In the genomic region with DNA sequence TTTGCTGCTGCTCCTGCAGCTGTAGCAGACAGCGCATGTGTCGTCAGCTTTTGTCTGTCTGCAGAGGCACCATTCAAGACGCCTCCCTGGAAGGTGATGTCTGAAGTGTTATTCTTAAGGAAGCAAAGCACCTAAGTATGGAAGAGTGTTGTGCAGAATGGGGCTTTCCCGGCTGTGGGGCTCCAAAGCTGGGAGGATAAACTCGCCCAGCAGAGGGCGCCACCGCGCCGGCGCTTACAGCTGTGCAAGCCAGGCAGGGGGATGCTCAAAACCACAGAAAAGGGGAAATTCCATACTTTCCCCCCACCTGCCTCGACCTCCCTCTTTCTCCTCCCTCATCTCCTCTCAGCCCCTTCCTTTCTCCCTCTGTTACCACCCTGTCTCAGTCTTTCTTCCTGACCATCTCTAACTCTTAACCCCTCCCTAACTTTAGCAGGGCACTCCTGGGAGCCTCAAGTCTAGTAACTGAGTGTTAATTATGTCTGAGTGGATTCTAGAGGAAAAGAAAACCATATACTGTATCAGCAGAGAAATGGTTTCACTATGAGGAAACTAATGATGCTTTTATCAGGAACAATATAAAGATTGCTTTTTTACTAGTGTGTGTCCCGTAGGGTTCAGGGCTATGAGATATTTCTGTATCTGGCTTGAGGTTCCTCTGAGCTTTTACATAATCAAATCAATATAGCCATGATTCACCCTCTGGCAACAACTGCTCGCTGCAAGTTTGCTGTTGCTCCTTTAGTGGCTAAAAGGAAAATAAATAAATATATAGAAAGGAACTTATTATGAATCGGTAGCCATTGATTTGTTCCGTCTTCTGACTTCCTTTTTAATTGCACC, we compare ENCODE assay signal across 9 mouse cellular contexts.
DNase-seq lines count a peak whose midpoint lies in the region; ATAC-seq and TF ChIP-seq lines count a peak whose summit lies in the region.
"Had no signal": no experiment of that assay in that cellular context is flagged by ENCODE, and none has a peak within 500 bp of the region (broad histone marks: within the 10 kb centered on the region; RNA-seq: fewer than 3 reads in every experiment).

No protein-coding gene starts in this region.

- intact Hi-C loops in left cerebral cortex, adult 2 months (cut with DNase I): loop anchor here (2.0 to 10.0 kb wide), 5 partner anchors 272 to 1032 kb away; partner anchors contain the start of gene Bnc2

- peak; percentile 78 to 80 for DNase-seq in adrenal gland, adult 18-20 months (ENCODE audit: low spot score in 2 of 2)
- DNase-seq in cerebellum, postnatal 14 days: peak; percentile 85 to 89
- DNase-seq in frontal cortex, postnatal 25 days (ENCODE audit: low spot score in 2 of 2): peak; percentile 72 to 76
- DNase-seq in induced T-regulatory cell, adult 2 months (ENCODE audit: low read depth): peak; percentile 10
- peak; percentile 71 to 82 for DNase-seq in left cerebral cortex, adult 2 months (ENCODE audit: extremely low spot score in 1 of 2, low spot score in 2 of 2)
- DNase-seq in right cerebral cortex, postnatal 25 days: peak; percentile 73

- no peak overlapping the region for H3K4me3 ChIP-seq in left cerebral cortex, adult 2 months
- H3K4me3 ChIP-seq: liver, embryonic 15.5 days had no signal

- peak; percentile 85 for TF ChIP-seq CTCF in left cerebral cortex, adult 2 months (IDR thresholded peaks at IDR 0.05)

- peak; percentile 68 for ATAC-seq in megakaryocyte-erythroid progenitor cell, adult 5-6 weeks (replicated peaks; ENCODE audit: low FRiP score, low TSS enrichment, poor library complexity, severe bottlenecking)
- no peak for ATAC-seq in monocyte, adult 5-6 weeks (replicated peaks; ENCODE audit: insufficient number of reproducible peaks, low FRiP score, low TSS enrichment, poor library complexity, severe bottlenecking)

- no peak overlapping the region for H3K27ac ChIP-seq in left cerebral cortex, adult 2 months
- H3K27ac ChIP-seq: liver, embryonic 15.5 days had no signal

Comparison
In these comparisons a context has a peak if more than half of its experiments do, and no peak if none do; other contexts are left out.
1. DNase-seq: peak in every context shown above with its lines; median percentile 87 in cerebellum, postnatal 14 days; 79 in adrenal gland, adult 18-20 months; 76 in left cerebral cortex, adult 2 months; 74 in frontal cortex, postnatal 25 days; 73 in right cerebral cortex, postnatal 25 days; 10 in induced T-regulatory cell, adult 2 months.